Mouse (Mus musculus) megakaryocyte, embryonic 14.5 days (primary cell): ENCODE data around the gene Heatr9. TPM values are rescaled to one million over a fixed set of nuclear protein-coding genes. Genes with fewer than 3 reads are reported as not detected.
"Not testable (repeated sequence)": the region's sequence is repeated elsewhere in the genome, so short reads cannot be mapped to it uniquely, and the experiment has no call there.

Experiments used
- H3K27me3 ChIP-seq: replicated peaks from 2 replicates; pipeline ENCODE3; 2012; ENCODE audit warnings: inconsistent platforms
- H3K36me3 ChIP-seq: replicated peaks from 2 replicates; pipeline ENCODE3; 2012; ENCODE audit warnings: low read length, inconsistent platforms, mixed read lengths
- H3K4me1 ChIP-seq: 2 replicates; pipeline ENCODE4 v1.6.1; 2012; ENCODE audit warnings: inconsistent platforms
- H3K4me3 ChIP-seq: replicated peaks from 2 replicates; pipeline ENCODE3; 2012; ENCODE audit warnings: moderate library complexity, mild to moderate bottlenecking, inconsistent platforms
- H3K9me3 ChIP-seq: 2 replicates; pipeline ENCODE4 v1.6.1; 2012; ENCODE audit warnings: inconsistent platforms
- FLI1 ChIP-seq: IDR thresholded peaks from 2 replicates; pipeline ENCODE4 v1.6.1; 2012; ENCODE audit warnings: low read length, inconsistent platforms, mixed read lengths
- GATA1 ChIP-seq: IDR thresholded peaks from 3 replicates; pipeline ENCODE4 v1.6.1; 2012; ENCODE audit warnings: mixed read lengths, low read length, inconsistent platforms, borderline replicate concordance
- polyA plus RNA-seq: library from polyadenylated mRNA; stranded (reverse); fragments of >175 nt; gene quantifications from 2 replicates; pipeline ENCODE4 v1.2.3, GENCODE M21; 2012; ENCODE audit warnings: low replicate concordance; ENCODE audit not compliant: insufficient read depth

Gene Heatr9
- polyA plus RNA-seq, 1 experiment = not detected

GRCm38 (mm10) chr11:83557074-83557473, 35.1 kb upstream of the Heatr9 start:
- Histone ChIP-seq H3K9me3 (no peaks in the 10 kb centered on the region), H3K36me3 (no peaks in the 10 kb centered on the region), H3K4me1 (peaks cover 26% of the 10 kb centered on the region), H3K4me3 (no peak overlapping the region), H3K27me3 (peaks cover 28% of the 10 kb centered on the region)
- TF ChIP-seq FLI1 = no peak
- no peak for TF ChIP-seq GATA1

DNA sequence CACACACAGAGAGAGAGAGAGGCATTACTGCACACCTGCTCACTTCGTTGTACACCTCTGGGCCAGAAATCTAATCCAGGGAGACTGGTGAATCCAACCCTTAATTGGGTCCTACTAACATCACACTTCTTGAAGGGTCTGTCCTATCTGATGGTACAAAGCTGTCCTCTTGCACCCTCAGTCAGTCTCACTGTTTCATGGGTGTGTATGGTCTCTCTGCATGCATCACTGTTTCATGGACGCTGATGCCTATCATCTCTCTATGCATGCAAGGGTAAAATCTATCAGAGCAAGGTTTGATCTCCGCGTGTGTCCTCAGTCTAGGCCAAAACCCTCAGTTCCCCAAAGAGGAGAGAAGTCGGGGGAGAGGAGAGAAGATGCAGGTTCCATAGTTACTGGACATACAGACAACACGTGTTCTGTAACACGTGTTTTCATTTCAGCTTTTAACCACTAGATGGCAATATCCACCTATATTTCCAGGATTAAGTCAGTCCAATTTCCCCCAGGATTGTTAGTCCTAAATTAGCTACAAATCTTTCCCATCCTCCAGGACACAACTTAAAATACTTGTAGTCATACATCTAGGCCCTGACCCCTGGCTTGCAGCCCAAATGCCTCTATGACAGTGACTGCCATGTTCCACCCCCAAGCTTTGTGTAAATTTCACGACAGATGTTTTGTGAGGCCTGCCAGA, 34.3 kb upstream of the Heatr9 start:
- Histone ChIP-seq H3K4me1 (peaks cover 31% of the 10 kb centered on the region), H3K9me3 (no peaks in the 10 kb centered on the region), H3K36me3 (no peaks in the 10 kb centered on the region), H3K4me3 (no peak overlapping the region), H3K27me3 (peaks cover 26% of the 10 kb centered on the region)
- TF ChIP-seq GATA1 (no peak), FLI1 (no peak)

DNA sequence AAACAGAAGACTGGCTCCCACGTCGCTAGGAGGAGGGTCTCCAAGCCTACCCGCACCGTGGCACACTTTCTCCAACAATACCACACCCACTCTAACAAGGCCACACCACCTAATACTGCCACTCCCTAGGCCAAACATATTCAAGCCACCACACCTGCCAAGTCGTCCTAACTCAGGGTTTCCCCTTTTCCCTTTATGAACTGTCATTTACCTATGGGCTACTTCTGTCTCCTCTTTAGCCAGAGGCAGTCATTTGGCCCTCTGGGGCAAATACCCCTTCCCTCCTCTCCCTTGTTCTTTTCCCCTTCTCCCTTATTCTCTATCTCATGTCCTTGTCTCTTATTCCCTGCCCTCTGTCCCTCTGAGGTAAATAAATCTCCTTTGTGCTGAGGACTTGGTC, 29.7 kb upstream of the Heatr9 start:
- H3K4me1 ChIP-seq = peaks cover 31% of the 10 kb centered on the region
- H3K9me3 ChIP-seq = no peaks in the 10 kb centered on the region
- H3K36me3 ChIP-seq = no peaks in the 10 kb centered on the region
- TF ChIP-seq FLI1 (no peak), GATA1 (no peak)
- H3K4me3 ChIP-seq = no peak overlapping the region
- H3K27me3 ChIP-seq = peaks cover 14% of the 10 kb centered on the region

DNA sequence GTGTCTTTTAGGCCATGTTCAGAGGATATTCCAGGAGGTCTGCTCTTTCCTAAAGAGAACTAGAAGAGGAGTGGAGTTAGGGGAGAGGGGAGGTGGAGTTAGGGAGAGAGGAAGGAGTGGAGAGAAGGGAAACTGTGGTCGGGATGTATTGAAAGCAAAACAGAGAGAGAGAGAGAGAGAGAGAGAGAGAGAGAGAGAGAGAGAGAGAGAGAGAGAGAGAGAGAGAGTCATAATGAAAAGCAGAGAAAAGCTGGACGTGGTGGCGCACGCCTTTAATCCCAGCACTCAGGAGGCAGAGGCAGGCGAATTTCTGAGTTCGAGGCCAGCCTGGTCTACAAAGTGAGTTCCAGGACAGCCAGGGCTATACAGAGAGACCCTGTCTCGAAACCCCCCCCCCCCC, 29.1 kb upstream of the Heatr9 start:
- H3K36me3 ChIP-seq, H3K4me3 ChIP-seq, H3K9me3 ChIP-seq: not testable (repeated sequence)
- peaks cover 16% of the 10 kb centered on the region for H3K27me3 ChIP-seq
- peaks cover 25% of the 10 kb centered on the region for H3K4me1 ChIP-seq

DNA sequence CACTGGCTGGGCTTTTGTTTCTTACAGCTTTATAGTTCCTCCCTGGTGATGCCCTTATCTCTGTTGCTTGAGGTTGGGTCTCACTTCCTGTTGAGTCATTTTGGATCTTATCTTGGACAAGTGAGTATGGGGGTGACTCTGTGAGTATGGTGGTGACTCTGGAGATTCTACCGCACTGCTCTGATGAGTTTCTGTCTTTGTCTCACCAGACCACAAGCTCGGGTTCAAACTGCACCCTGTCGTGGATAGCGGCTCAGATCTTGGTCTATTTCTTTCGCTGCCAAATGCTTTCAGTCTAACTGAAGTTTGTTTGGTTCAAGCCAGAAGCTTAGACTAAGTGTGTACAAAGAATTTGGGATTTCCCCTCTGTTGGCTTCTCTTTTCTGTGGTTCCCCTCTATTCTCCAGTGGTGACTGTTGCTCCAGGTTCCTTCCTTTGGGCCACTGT, 28.2 kb upstream of the Heatr9 start:
- TF ChIP-seq GATA1 (peak; percentile 76; the same call in 1 of the 3 replicates), FLI1 (no peak)
- Histone ChIP-seq H3K4me3 (peak overlapping the region; percentile 78), H3K27me3 (peaks cover 17% of the 10 kb centered on the region), H3K4me1 (peaks cover 23% of the 10 kb centered on the region), H3K36me3 (no peaks in the 10 kb centered on the region), H3K9me3 (no peaks in the 10 kb centered on the region)

- no peak for TF ChIP-seq GATA1
- no peak for TF ChIP-seq FLI1
- peaks cover 37% of the 10 kb centered on the region for H3K4me1 ChIP-seq
- H3K36me3 ChIP-seq = no peaks in the 10 kb centered on the region
- H3K9me3 ChIP-seq = peaks cover 7% of the 10 kb centered on the region
- H3K4me3 ChIP-seq = no peak overlapping the region
- H3K27me3 ChIP-seq = peaks cover 16% of the 10 kb centered on the region
Measured at GRCm38 (mm10) chr11:83544214-83544613, 22.2 kb upstream of the Heatr9 start.

DNA sequence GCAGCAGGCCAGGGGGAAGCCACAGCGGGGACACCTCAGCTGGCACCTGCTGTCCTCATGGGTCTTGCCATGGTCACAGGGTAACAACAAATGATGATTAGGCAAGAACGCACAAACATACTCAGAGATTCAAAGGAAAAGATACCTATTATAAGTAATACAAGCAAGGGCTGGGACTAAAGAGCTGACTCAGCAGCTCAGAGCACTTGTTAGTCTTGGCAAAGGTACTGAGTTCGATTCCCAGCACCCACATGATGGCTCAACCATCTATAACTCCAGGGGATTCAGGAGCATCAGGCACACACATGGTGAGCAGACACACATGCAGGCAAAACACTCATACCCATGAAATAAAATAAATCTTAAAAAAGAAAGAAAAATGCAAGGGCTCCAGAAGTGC, 19.4 kb upstream of the Heatr9 start:
- peaks cover 62% of the 10 kb centered on the region for H3K4me1 ChIP-seq
- no peaks in the 10 kb centered on the region for H3K36me3 ChIP-seq
- peaks cover 7% of the 10 kb centered on the region for H3K27me3 ChIP-seq
- peaks cover 7% of the 10 kb centered on the region for H3K9me3 ChIP-seq
- peak overlapping the region; percentile 62 for H3K4me3 ChIP-seq
- TF ChIP-seq GATA1 = no peak

GRCm38 (mm10) chr11:83540931-83541330, 19.0 kb upstream of the Heatr9 start:
- H3K4me3 ChIP-seq = peak overlapping the region; percentile 62

DNA sequence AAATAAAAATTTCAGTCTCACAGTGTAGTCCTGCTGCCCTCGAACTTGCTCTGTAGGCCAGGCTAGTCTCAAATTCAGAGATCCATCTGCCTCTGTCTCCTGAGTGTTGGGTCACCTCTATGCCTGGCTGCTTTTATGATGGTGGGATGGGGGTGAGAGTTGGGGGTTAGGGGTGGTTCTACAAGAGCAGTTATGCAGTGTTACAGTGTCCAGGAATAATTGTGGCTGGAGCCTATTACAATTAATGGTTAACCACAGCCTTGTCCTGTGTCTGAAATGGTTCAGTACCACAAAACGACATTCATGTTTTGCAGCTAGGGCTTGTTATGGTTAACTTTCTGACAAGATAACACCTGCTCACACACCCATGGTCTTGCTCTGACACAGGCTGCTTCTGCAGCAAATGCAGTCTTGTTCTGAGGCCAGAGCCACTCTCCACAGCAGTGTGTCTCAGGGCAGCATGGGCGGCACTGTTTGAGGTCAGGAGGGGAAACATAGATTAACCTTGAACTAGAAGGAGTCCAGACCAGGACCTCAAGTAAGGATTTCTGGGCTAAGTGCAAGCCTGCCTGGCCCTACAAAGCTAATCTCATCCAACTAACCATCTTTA, 16.8 kb upstream of the Heatr9 start:
- Histone ChIP-seq H3K27me3 (peaks cover 3% of the 10 kb centered on the region), H3K36me3 (no peaks in the 10 kb centered on the region), H3K4me1 (peaks cover 82% of the 10 kb centered on the region), H3K9me3 (peaks cover 7% of the 10 kb centered on the region), H3K4me3 (no peak overlapping the region)
- TF ChIP-seq FLI1 = no peak
- TF ChIP-seq GATA1 = no peak

More at GRCm38 (mm10) chr11:83540931-83541330, 19.0 kb upstream of the Heatr9 start:
- Histone ChIP-seq H3K4me1 (peaks cover 67% of the 10 kb centered on the region), H3K27me3 (peaks cover 4% of the 10 kb centered on the region), H3K36me3 (no peaks in the 10 kb centered on the region), H3K9me3 (peaks cover 7% of the 10 kb centered on the region)
- no peak for TF ChIP-seq FLI1
- no peak for TF ChIP-seq GATA1

- H3K27me3 ChIP-seq = no peaks in the 10 kb centered on the region
- peaks cover 85% of the 10 kb centered on the region for H3K4me1 ChIP-seq
- TF ChIP-seq GATA1 (no peak), FLI1 (no peak)
- no peaks in the 10 kb centered on the region for H3K9me3 ChIP-seq
- no peaks in the 10 kb centered on the region for H3K36me3 ChIP-seq
- H3K4me3 ChIP-seq = peak overlapping the region; percentile 62
Measured at GRCm38 (mm10) chr11:83536831-83537230, 14.9 kb upstream of the Heatr9 start.
